Mouse (Mus musculus) midbrain, embryonic 12.5 days (tissue): ENCODE measurements around the gene Cope. TPM values are rescaled to one million over a fixed set of nuclear protein-coding genes. Genes with fewer than 3 reads are reported as not detected.

Experiments used
- ATAC-seq: fragments of 200-750 bp; cut with Nextera tagmentation; 2 replicates; pipeline ENCODE4 v1.8.0; 2017; ENCODE audit warnings: low read depth, moderate TSS enrichment, moderate library complexity; ENCODE audit not compliant: low FRiP score
- H3K27ac ChIP-seq: fragments of 300-500 bp; sonication (generic); replicated peaks from 2 replicates; pipeline ENCODE4 v1.5.1; 2016; ENCODE audit warnings: mild to moderate bottlenecking
- H3K27me3 ChIP-seq: fragments of 300-500 bp; sonication (generic); 2 replicates; pipeline ENCODE4 v1.6.1; 2016; ENCODE audit warnings: mild to moderate bottlenecking
- H3K36me3 ChIP-seq: fragments of 300-500 bp; sonication (generic); 2 replicates; pipeline ENCODE4 v1.6.1; 2016
- H3K4me1 ChIP-seq: fragments of 300-500 bp; sonication (generic); 2 replicates; pipeline ENCODE4 v1.6.1; 2016
- H3K4me2 ChIP-seq: fragments of 300-500 bp; sonication (generic); replicated peaks from 2 replicates; pipeline ENCODE4 v1.6.1; 2016; ENCODE audit warnings: mild to moderate bottlenecking, moderate library complexity
- H3K4me3 ChIP-seq: fragments of 300-500 bp; sonication (generic); 2 replicates; pipeline ENCODE4 v1.5.1; 2016; ENCODE audit warnings: mild to moderate bottlenecking
- H3K9ac ChIP-seq: fragments of 300-500 bp; sonication (generic); replicated peaks from 2 replicates; pipeline ENCODE4 v1.6.1; 2016; ENCODE audit warnings: mild to moderate bottlenecking, moderate library complexity
- H3K9me3 ChIP-seq: fragments of 300-500 bp; sonication (generic); 2 replicates; pipeline ENCODE4 v1.6.1; 2016; ENCODE audit warnings: mild to moderate bottlenecking
- WGBS: fragments of 180-500 bp; shearing (Covaris S2); methylation state at CpG from one replicate; pipeline ENCODE4 v1.1.7; 2016; 5-methylcytosine and 5-hydroxymethylcytosine counted together
- polyA plus RNA-seq: library from polyadenylated mRNA; unstranded; fragments of >200 nt; fragmentation: Nextera tagmentation; extraction: Ambion mirVana; gene quantifications from 2 replicates; pipeline ENCODE4 v1.2.1, GENCODE M21; 2016

Gene Cope
- polyA plus RNA-seq, 1 experiment from 2014 or later, result 235 TPM

DNA sequence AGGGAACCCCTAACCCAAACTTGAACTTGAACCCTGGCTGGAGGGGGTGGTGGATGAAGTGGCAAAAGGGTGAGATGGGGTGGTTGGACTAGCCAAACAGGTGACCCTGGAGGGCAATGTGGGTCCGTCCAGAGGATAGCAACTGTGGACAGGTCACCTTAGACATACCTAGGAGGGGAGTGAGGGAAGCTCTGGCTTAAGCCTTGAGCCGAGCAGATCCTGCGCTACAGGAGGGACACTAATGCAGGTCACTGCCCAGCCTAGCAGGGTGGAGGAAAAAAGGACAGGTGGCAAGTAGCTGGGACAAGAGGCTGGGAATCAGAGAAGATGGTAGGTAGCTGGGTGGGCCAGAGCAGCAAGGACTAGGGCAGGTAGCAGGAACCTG, 49.7 kb downstream of the Cope start:
- Histone ChIP-seq H3K4me2 (peak overlapping the region; percentile 99), H3K4me3 (peak overlapping the region; percentile 97), H3K27me3 (no peaks in the 10 kb centered on the region), H3K27ac (no peak overlapping the region), H3K9me3 (no peaks in the 10 kb centered on the region), H3K4me1 (peaks cover 47% of the 10 kb centered on the region), H3K9ac (peak overlapping the region; percentile 96), H3K36me3 (peaks cover 11% of the 10 kb centered on the region; the same call in 1 of the 2 replicates)
- WGBS, result 30% methylated on average over 3 of the region's 3 CpGs
- no peak for ATAC-seq

DNA sequence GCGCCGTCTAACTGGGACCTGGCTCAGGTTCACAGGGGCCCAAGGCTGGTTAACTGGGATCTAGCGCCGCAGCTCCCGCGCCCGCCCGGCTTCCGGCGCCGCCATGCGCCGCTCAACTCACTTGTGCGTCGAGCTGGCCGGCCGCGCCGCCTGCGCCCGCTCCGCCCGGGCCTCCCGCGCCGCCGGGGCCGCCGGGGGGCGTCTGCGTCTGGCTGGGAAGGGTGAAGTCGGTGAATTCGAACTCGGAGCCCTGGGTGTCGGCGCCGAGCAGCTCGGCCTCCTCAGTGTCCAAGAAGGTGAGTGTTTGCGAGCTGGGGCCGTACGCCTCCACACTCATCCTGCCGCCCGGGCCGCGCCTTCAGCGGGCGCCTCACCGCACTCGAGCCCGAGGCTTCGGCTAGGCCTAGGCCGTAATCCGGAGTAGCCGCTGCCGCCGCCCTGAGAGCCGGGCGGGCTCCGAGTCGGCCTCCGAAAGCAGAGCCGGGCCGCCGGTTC, 50.4 kb downstream of the Cope start:
- ATAC-seq, result peak; percentile 59
- 0% methylated on average over 53 of the region's 64 CpGs for whole genome bisulfite sequencing
- Histone ChIP-seq H3K4me3 (peak overlapping the region; percentile 97), H3K27me3 (no peaks in the 10 kb centered on the region), H3K4me1 (peaks cover 47% of the 10 kb centered on the region), H3K27ac (peak overlapping the region; percentile 84), H3K9ac (peak overlapping the region; percentile 96), H3K36me3 (peaks cover 11% of the 10 kb centered on the region; the same call in 1 of the 2 replicates), H3K9me3 (no peaks in the 10 kb centered on the region), H3K4me2 (peak overlapping the region; percentile 99)

DNA sequence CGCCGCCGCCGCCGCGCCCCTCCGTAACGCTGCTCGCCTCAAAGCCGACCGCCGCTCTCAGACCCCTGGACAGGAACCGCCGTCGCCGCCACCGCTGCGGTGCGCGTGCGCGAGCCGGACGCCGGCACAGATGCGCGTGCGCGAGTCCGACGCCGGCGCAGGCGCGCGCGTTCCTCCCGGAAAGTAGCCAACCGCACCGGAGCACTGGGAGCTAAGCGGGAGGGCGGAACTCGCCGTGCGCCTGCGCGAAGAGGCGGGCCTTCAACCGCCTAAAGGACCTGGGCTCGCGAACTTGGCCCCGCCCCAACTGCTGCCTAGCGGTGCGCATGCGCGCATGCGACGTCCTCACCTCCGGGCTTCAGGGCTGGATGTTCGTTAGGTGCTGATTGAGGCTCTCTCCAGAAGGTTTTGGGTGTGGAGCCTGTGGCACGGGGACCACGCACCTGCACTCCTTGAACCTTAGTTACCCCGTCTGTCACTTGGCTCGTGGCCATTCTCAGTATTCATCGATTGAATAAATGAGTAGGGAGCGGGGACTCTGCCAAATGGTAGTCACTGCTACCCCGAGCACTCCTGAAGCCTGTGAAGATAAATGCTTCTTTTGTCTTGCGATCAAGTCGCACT, 51.0 kb downstream of the Cope start, which contains the start of gene Upf1:
Gene Upf1, minus strand, starts transcription at position 85 of the 624 bp plus-strand sequence.
- peak within 1 kb of the TSS; percentile 96 for H3K9ac ChIP-seq
- H3K27me3 ChIP-seq, result 0 out of 2 replicates have a peak, but pooled peaks cover under 1% of the 10 kb centered on the region
- H3K4me2 ChIP-seq, result peak within 1 kb of the TSS; percentile 99
- under 1% methylated on average over 61 of the region's 69 CpGs for WGBS
- ATAC-seq, result peak; percentile 91
- no peaks in the 10 kb centered on the region for H3K9me3 ChIP-seq
- H3K4me3 ChIP-seq, result peak within 1 kb of the TSS; percentile 97
- H3K27ac ChIP-seq, result peak within 1 kb of the TSS; percentile 84
- H3K36me3 ChIP-seq, result peaks cover 11% of the 10 kb centered on the region; the same call in 1 of the 2 replicates
- peaks cover 45% of the 10 kb centered on the region for H3K4me1 ChIP-seq

DNA sequence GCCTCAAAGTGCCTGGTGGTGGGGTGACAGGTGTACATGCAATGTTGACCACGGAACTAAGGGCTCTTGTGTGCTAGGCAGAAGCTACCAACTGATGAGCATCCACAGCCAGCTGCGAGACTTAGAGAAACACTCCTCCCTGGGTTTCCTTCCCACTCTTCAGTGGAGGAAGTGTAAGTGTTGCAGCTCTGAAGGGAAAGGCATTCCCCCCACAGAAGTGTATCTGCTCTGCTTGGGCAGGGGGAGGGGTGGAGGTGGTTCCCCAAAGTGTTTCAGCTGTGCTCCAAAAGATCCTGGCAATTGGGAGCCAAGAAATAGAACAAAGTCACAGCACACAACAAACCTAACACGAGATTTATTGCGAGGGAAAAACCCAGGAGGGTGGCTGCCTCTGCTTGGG, 51.7 kb downstream of the Cope start:
- WGBS, result 61% methylated on average over 4 of the region's 4 CpGs
- Histone ChIP-seq H3K4me2 (peak overlapping the region; percentile 99), H3K27me3 (0 out of 2 replicates have a peak, but pooled peaks cover 6% of the 10 kb centered on the region), H3K36me3 (0 out of 2 replicates have a peak, but pooled peaks cover 5% of the 10 kb centered on the region), H3K9ac (peak overlapping the region; percentile 65), H3K9me3 (no peaks in the 10 kb centered on the region), H3K4me3 (peak overlapping the region; percentile 97), H3K27ac (peak overlapping the region; percentile 84), H3K4me1 (peaks cover 38% of the 10 kb centered on the region)
- ATAC-seq, result no peak

DNA sequence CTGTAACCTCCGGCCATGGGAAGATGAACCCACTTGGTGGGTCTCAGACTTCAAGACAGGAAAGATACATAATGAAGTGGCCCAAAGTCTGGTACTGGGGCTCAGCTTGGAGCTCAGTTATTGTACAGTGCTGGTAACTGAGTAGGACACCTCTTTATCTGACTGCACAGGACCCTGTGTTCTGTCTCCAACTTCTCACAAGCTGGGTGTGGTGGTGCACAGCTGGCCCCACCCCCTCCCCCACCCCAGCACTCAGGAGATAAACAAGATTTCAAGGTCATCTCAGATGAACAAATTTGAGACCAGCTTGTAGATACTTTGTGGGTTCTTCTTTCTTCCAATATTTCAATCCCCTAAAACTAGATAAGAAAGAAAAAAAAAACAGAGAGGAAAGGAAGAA, 53.8 kb downstream of the Cope start:
- ATAC-seq, result no peak
- H3K9ac ChIP-seq, result no peak overlapping the region
- WGBS, result 84% methylated on average over 1 of the region's 1 CpGs
- no peaks in the 10 kb centered on the region for H3K9me3 ChIP-seq
- H3K4me3 ChIP-seq, result no peak overlapping the region
- H3K27me3 ChIP-seq, result peaks cover 6% of the 10 kb centered on the region; the same call in 1 of the 2 replicates
- peaks cover 19% of the 10 kb centered on the region for H3K4me1 ChIP-seq
- no peaks in the 10 kb centered on the region for H3K36me3 ChIP-seq
- no peak overlapping the region for H3K27ac ChIP-seq
- no peak overlapping the region for H3K4me2 ChIP-seq

GRCm38 (mm10) chr8:70359411-70359810, 57.1 kb downstream of the Cope start:
- Histone ChIP-seq H3K4me2 (no peak overlapping the region), H3K9ac (no peak overlapping the region), H3K27me3 (peaks cover 6% of the 10 kb centered on the region), H3K9me3 (no peaks in the 10 kb centered on the region), H3K4me1 (no peaks in the 10 kb centered on the region), H3K27ac (no peak overlapping the region), H3K36me3 (no peaks in the 10 kb centered on the region), H3K4me3 (no peak overlapping the region)
- ATAC-seq, result no peak
- WGBS, result 67% methylated on average over 3 of the region's 3 CpGs

DNA sequence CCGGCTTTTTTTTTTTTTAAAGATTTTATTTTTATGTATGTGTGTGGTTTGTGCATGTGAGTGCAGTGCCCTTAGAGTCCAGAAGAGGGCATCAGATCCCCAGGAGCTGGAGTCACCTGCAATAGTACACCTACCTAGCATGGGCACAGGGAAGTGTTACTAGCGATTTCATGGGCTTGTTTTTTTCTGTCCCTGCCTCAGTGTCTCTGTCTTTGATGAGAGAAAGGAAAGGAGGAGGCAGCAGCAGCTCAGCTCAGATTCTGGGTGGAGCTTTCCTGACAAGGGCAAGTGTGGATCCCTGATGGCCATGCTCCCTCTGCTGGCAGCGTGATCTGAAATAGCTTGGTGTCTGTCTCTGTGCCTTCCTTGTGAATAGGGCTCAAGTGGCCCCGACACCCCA, 58.5 kb downstream of the Cope start:
- no peak overlapping the region for H3K4me3 ChIP-seq
- H3K4me2 ChIP-seq, result no peak overlapping the region
- H3K4me1 ChIP-seq, result no peaks in the 10 kb centered on the region
- ATAC-seq, result no peak
- no peak overlapping the region for H3K27ac ChIP-seq
- WGBS, result 50% methylated on average over 4 of the region's 4 CpGs
- H3K9me3 ChIP-seq, result no peaks in the 10 kb centered on the region
- H3K9ac ChIP-seq, result no peak overlapping the region
- H3K27me3 ChIP-seq, result peaks cover 6% of the 10 kb centered on the region
- no peaks in the 10 kb centered on the region for H3K36me3 ChIP-seq

- Histone ChIP-seq H3K4me3 (no peak overlapping the region), H3K4me2 (no peak overlapping the region), H3K27ac (no peak overlapping the region), H3K9ac (no peak overlapping the region), H3K9me3 (no peaks in the 10 kb centered on the region), H3K27me3 (peaks cover 11% of the 10 kb centered on the region), H3K4me1 (no peaks in the 10 kb centered on the region), H3K36me3 (no peaks in the 10 kb centered on the region)
- no peak for ATAC-seq
- WGBS, result 74% methylated on average over 10 of the region's 10 CpGs
These were observed 59.2 kb downstream of the Cope start for GRCm38 (mm10) chr8:70361484-70362032.

Other genes starting within 250 kb of the Cope start
- 1.3 and 2.0 TPM in 2 replicates for gene Tm6sf2, start 229.6 kb upstream of the Cope start, polyA plus RNA-seq
- 0.20 and 0.23 TPM in 2 replicates for gene Hapln4, start 219.1 kb upstream of the Cope start, polyA plus RNA-seq
- 91.9 and 109 TPM in 2 replicates for gene Ncan, start 181.6 kb upstream of the Cope start, polyA plus RNA-seq
- gene Nr2c2ap, start 171.2 kb upstream of the Cope start, polyA plus RNA-seq, result 23.3 and 23.8 TPM in 2 replicates
- gene Rfxank, start 163.4 kb upstream of the Cope start, polyA plus RNA-seq, result 16.3 and 17.8 TPM in 2 replicates
- 37.1 and 41.9 TPM in 2 replicates for gene Borcs8, start 163.0 kb upstream of the Cope start, polyA plus RNA-seq
- gene Mef2b, start 162.8 kb upstream of the Cope start, polyA plus RNA-seq, result 0.19 and 0.46 TPM in 2 replicates
- gene Tmem161a, start 130.2 kb upstream of the Cope start, polyA plus RNA-seq, result 47.6 and 49.0 TPM in 2 replicates
- 3.9 and 4.3 TPM in 2 replicates for gene Slc25a42, start 90.2 kb upstream of the Cope start, polyA plus RNA-seq
- 82.5 and 88.6 TPM in 2 replicates for gene Sugp2, start 68.3 kb upstream of the Cope start, polyA plus RNA-seq
- 45.5 and 47.1 TPM in 2 replicates for gene Armc6, start 68.1 kb upstream of the Cope start, polyA plus RNA-seq
- gene Homer3, start 19.7 kb upstream of the Cope start, polyA plus RNA-seq, result 99.6 and 100 TPM in 2 replicates
- 47.1 and 53.8 TPM in 2 replicates for gene Ddx49, start within 50 bp of the Cope start, polyA plus RNA-seq
- 15.3 and 17.1 TPM in 2 replicates for gene Cers1, start 13.3 kb downstream of the Cope start, polyA plus RNA-seq
- gene Gdf1, start 27.3 kb downstream of the Cope start, polyA plus RNA-seq, result 3.7 and 4.5 TPM in 2 replicates
- 32.8 and 38.0 TPM in 2 replicates for gene Upf1, start 50.8 kb downstream of the Cope start, polyA plus RNA-seq
- 0.23 TPM in 1 of 2 replicates, not detected in the other for gene Comp, start 71.0 kb downstream of the Cope start, polyA plus RNA-seq
- 22.8 and 23.6 TPM in 2 replicates for gene Crtc1, start 137.1 kb downstream of the Cope start, polyA plus RNA-seq
- 17.8 and 18.5 TPM in 2 replicates for gene Klhl26, start 174.4 kb downstream of the Cope start, polyA plus RNA-seq
- gene Tmem59l, start 184.8 kb downstream of the Cope start, polyA plus RNA-seq, result 19.3 and 21.7 TPM in 2 replicates
- 0.92 and 1.6 TPM in 2 replicates for gene Crlf1, start 190.6 kb downstream of the Cope start, polyA plus RNA-seq
- gene Rex1bd, start 204.2 kb downstream of the Cope start, polyA plus RNA-seq, result 130 and 134 TPM in 2 replicates
- 748 and 749 TPM in 2 replicates for gene Uba52, start 208.3 kb downstream of the Cope start, polyA plus RNA-seq
- 326 and 332 TPM in 2 replicates for gene Fkbp8, start 225.2 kb downstream of the Cope start, polyA plus RNA-seq
- 52.1 and 52.7 TPM in 2 replicates for gene Kxd1, start 225.4 kb downstream of the Cope start, polyA plus RNA-seq
- gene Ell, start 236.9 kb downstream of the Cope start, polyA plus RNA-seq, result 18.7 and 21.6 TPM in 2 replicates